Mouse (Mus musculus) ES-E14 (cell line): ENCODE measurements around the gene Gramd1a.

Source experiments
- CHD2 ChIP-seq: IDR thresholded peaks from 2 replicates; pipeline ENCODE4 v1.6.1; 2014; ENCODE audit warnings: mild to moderate bottlenecking, low read depth, low read length, inconsistent platforms
- HCFC1 ChIP-seq: IDR thresholded peaks from 2 replicates; pipeline ENCODE4 v1.6.1; 2012; ENCODE audit warnings: low read length, inconsistent platforms, borderline replicate concordance; ENCODE audit not compliant: insufficient read depth
- MAFK ChIP-seq: IDR thresholded peaks from 2 replicates; pipeline ENCODE4 v1.6.1; 2014; ENCODE audit warnings: mild to moderate bottlenecking, low read depth, low read length, inconsistent platforms; ENCODE audit not compliant: insufficient read depth
- ZC3H11A ChIP-seq: IDR thresholded peaks from 2 replicates; pipeline ENCODE4 v1.6.1; 2012; ENCODE audit warnings: low read depth, mild to moderate bottlenecking, inconsistent platforms, low read length, borderline replicate concordance
- ZNF384 ChIP-seq: IDR thresholded peaks from 2 replicates; pipeline ENCODE4 v1.6.1; 2012; ENCODE audit warnings: low read depth, low read length, inconsistent platforms

DNA sequence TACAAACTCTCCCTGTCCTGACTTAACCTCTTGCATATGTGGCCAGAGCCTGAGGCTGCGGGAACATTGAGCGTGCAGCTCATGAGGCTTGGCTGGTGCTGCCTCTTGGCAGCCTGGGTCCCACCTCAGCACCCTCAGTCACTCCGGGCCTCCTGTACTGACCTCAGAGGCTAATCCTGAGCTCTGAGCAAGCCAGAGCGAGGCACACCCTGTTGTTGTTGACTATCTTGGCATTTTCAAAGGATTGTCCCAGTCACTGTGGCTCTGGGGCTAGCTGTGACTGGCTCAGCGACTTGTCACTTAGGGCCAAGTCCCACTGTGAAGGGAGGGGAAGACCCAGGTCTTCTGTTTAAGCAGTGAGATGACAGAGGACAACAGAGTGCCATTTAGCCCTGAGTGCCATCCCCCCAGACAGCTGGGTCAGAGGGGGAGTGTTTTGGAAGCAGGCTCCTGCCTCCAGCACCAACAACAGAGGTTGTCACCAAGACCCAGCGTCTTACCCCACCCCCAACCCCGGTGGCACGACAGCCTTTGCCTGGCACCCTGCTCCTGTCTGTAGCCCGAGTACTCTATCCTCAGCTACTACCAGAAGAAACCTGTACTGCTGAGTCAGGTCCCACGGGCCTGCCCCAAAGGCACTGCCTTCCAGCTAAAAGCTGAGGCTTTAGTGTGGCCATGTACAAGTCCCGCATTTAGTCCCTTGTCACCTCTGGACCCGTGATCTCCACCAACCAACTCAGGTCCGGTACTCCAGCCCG, 72.7 kb downstream of the Gramd1a start:
- TF ChIP-seq MAFK (no peak), CHD2 (no peak), ZNF384 (no peak), HCFC1 (no peak), ZC3H11A (no peak)
